Mouse (Mus musculus): ENCODE data around the gene Cbs.
"Not testable (repeated sequence)": the region's sequence is repeated elsewhere in the genome, so short reads cannot be mapped to it uniquely, and the experiment has no call there.

Gene Cbs

GRCm38 (mm10) chr17:31646199-31647002, 9.4 kb upstream of the Cbs start:
- DNase-seq (ENCODE audit: extremely low spot score, low spot score): no peak

GRCm38 (mm10) chr17:31642913-31643312, 5.9 kb upstream of the Cbs start:
- no peak for DNase-seq (ENCODE audit: extremely low spot score, low spot score)

GRCm38 (mm10) chr17:31642331-31642730, 5.3 kb upstream of the Cbs start:
- no peak for DNase-seq (ENCODE audit: extremely low spot score, low spot score)

GRCm38 (mm10) chr17:31639651-31640050, 2.6 kb upstream of the Cbs start:
- DNase-seq (ENCODE audit: extremely low spot score, low spot score): no peak

- no peak for DNase-seq (ENCODE audit: extremely low spot score, low spot score)
Measured at GRCm38 (mm10) chr17:31637866-31638570, 980 bp upstream of the Cbs start.

- no peak for DNase-seq (ENCODE audit: extremely low spot score, low spot score)
Measured at GRCm38 (mm10) chr17:31636277-31636941, 629 bp downstream of the Cbs start.

GRCm38 (mm10) chr17:31635781-31636180, 1.3 kb downstream of the Cbs start:
- no peak for DNase-seq (ENCODE audit: extremely low spot score, low spot score)

- DNase-seq (ENCODE audit: extremely low spot score, low spot score): no peak
Measured at GRCm38 (mm10) chr17:31634896-31635295, 2.1 kb downstream of the Cbs start.

GRCm38 (mm10) chr17:31633007-31633406, 4.0 kb downstream of the Cbs start:
- no peak for DNase-seq (ENCODE audit: extremely low spot score, low spot score)

GRCm38 (mm10) chr17:31631081-31631800, 5.8 kb downstream of the Cbs start:
- DNase-seq (ENCODE audit: extremely low spot score, low spot score): no peak

GRCm38 (mm10) chr17:31627961-31628360, 9.1 kb downstream of the Cbs start:
- DNase-seq (ENCODE audit: extremely low spot score, low spot score): no peak

- DNase-seq (ENCODE audit: extremely low spot score, low spot score): no peak
Measured at GRCm38 (mm10) chr17:31623101-31623500, 13.9 kb downstream of the Cbs start.

- DNase-seq (ENCODE audit: extremely low spot score, low spot score): no peak
Measured at GRCm38 (mm10) chr17:31613086-31613755, 23.8 kb downstream of the Cbs start.

- no peak for DNase-seq (ENCODE audit: extremely low spot score, low spot score)
Measured at GRCm38 (mm10) chr17:31609895-31610294, 27.1 kb downstream of the Cbs start.

- DNase-seq (ENCODE audit: extremely low spot score, low spot score): not testable (repeated sequence)
Measured at GRCm38 (mm10) chr17:31609173-31609572, 27.9 kb downstream of the Cbs start.

- DNase-seq (ENCODE audit: extremely low spot score, low spot score): no peak
Measured at GRCm38 (mm10) chr17:31607256-31607951, 29.6 kb downstream of the Cbs start.

- no peak for DNase-seq (ENCODE audit: extremely low spot score, low spot score)
Measured at GRCm38 (mm10) chr17:31606424-31606823, 30.6 kb downstream of the Cbs start.

- DNase-seq (ENCODE audit: extremely low spot score, low spot score): no peak
Measured at GRCm38 (mm10) chr17:31598593-31598992, 38.4 kb downstream of the Cbs start.

- DNase-seq (ENCODE audit: extremely low spot score, low spot score): no peak
Measured at GRCm38 (mm10) chr17:31597957-31598356, 39.1 kb downstream of the Cbs start.

GRCm38 (mm10) chr17:31595077-31595476, 42.0 kb downstream of the Cbs start:
- DNase-seq (ENCODE audit: extremely low spot score, low spot score): no peak

Data from neural tube, embryonic 10.5 days (tissue).